Mouse (Mus musculus): ENCODE measurements at regions not wholly inside any gene's neighbourhood (a gene's known extent, or its start where the extent isn't known, plus 50 kb on each side); places are given as distances from the start of the nearest gene placed in this dataset.
"Not testable (repeated sequence)": the region's sequence is repeated elsewhere in the genome, so short reads cannot be mapped to it uniquely, and the experiment has no call there.

DNA sequence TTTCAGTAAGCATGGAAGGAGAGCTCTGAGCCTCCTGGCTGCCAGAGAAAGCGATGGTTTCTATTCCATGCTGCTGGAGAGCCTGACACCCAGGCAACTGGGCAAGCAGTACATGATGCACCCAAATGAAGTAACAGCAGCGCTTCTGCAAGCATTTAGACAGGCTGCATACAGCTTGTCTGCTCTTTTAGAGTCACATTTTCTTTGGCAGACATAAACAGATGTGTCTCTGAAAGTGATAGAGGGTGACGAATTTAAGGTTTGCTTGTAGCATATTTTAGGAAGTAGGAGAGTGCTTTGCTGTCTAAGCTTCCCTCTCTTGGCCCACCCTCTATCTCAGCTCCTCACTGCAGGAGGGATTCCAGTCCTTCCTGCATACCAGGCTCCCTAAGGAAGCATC is 384.0 kb upstream of the Klhl29 start:
- no peak for DNase-seq

DNA sequence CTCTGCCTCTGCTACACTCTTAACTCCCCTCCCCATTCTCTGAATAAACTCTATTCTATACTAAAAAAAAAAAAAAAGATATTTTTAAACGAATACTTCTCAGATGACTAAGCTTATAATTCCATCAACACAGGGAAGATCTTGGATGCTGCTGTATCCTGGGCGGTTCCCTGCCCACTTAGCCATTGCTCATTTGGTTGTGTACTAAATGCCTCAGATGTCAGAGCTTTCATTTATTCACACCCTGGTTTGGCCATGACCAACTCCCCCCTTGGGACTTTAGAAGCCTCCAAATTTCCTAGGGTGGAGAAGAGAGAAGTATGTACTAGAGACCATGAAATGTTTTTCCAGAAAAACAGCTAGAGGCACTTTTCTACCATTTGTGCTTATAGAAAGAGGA is 382.3 kb upstream of the Klhl29 start:
- DNase-seq: no peak

DNA sequence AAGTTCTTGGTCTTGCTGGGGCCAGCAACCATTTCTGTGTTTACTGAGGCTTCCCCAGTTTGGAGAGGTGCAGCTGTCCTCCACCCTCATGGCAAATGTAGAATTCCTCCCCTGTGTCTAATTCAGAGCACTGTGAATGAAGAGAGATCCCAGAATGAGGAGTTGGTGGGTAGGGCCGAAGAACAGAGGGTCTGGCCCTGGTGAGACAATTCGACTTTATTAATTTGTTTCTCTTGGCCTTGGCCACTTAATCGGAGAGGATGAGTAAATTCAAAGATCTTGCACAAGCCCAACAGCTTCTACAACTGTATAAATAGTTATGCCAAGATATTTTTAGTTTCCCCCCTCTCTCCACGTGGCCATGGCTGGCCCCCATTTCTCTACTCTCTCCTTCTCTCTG is 381.9 kb upstream of the Klhl29 start:
- DNase-seq: no peak

DNA sequence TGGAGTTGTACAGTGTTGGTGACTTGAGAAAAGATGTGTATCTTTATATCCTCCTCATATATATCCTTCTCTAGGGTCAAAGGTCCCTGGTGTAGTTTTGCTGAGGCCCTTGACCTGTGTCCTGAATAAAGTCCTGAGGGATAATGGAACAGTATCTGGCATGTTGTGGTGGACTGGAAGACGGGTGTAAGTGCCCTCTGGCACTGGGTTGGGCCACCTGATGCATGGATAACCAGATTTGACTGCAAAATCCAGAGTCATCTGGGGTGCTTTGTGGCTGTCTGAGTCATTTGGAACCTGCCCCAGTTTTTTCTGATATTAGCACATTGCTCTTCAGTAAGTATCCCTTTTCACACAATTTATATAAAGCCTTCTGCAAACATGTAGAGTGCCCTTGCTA is 378.3 kb upstream of the Klhl29 start:
- no peak for DNase-seq

DNA sequence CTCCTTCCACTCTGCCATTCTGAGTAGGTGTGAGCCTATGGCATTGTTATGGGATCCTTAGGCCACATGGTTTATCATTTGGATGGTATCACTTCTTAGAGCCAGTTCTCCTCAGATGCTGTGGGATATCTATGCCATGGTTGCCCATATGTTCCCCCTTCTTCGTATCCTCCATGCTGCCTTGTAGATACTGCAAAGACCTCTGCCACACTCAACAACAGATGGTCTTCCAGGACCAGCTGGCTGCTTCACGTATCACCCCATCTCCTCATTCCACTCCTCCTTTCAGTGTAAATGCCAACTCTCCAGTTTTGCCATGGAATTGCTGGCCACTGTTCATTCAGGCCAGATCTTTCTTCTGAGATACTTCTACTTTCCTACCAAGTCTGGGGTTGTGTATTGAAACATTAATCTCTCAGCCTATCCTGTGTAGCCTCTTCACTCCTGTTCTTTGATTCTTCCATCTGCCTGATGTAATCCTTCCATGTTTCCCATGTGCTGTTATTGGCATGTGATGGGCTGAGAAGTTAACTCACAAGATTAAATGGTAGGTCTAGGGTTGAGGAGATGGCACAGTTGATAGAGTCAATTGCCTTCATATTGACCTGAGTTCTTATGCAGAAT is 368.7 kb upstream of the Klhl29 start:
- no peak for DNase-seq

DNA sequence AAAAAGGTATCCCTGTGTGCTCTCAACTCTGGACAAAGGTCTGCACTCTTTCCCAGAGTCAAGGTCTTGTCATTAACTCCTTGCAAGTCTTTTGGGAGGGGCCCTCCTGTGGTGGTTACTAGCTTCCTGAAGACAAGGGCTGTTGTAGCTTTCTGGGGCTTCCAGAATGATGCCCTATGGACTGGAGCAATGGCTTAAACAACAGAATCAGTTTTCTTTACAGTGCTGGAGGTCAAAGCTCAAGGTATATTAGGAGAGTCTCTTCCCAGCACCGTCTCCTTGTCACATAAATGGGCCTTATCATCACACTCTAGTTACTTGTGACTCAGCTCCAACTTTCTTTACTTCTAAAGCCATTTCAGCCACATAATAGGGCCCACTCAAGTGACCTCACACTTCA is 360.6 kb upstream of the Klhl29 start:
- no peak for DNase-seq

DNA sequence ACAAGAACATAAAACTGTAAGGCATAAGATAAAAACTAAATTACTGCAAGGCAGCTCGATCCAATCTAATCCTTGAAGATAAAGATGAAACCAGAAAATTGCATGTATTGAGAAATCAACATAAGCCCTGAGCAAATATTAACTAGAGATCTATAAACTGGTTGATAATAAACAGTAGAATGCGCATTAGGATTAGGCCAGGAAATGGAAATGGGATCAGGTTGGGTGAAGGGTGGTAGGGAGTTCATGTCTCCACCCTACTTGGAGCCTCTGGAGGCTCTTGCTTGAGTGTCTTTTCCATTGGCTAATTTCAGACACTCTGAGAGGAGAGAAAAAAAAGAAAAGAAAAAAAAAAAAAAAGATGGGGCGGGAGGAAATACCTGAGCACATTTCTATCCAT is 359.4 kb upstream of the Klhl29 start:
- DNase-seq: no peak

DNA sequence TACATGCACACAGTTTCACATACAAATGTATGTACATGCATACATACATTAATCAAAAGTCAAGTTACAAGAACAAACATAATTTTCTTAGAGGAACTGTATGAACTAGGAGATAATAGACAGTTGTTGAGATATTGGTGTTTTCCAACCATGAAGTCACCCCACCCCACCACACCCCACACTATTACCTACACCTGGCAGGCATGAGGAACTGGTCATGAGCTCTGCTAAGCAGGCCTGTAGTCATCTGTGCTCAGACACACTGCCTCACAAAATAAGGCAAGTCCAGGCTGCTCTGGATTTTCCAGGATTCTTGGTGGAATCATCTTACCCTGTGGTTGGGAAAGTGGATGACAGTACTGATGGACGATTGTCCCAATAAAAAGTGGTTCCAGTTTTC is 347.6 kb upstream of the Klhl29 start:
- DNase-seq: no peak

DNA sequence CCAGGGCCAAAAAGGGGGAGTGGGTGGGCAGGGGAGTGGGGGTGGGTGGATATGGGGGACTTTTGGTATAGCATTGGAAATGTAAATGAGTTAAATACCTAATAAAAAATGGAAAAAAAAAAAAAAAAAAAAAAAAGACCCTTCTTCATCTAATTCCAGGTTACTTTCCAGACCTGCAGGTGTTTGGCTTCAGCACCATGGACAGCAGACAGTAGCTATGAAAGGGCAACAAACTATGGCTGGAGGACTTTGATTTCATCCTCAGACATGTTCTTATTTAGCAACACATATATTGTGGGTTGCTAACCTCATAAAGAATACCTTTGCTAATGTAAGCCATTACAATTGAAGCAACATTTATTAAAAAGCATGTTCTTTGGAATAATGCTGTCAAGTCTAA is 342.0 kb upstream of the Klhl29 start:
- not testable (repeated sequence) for DNase-seq

DNA sequence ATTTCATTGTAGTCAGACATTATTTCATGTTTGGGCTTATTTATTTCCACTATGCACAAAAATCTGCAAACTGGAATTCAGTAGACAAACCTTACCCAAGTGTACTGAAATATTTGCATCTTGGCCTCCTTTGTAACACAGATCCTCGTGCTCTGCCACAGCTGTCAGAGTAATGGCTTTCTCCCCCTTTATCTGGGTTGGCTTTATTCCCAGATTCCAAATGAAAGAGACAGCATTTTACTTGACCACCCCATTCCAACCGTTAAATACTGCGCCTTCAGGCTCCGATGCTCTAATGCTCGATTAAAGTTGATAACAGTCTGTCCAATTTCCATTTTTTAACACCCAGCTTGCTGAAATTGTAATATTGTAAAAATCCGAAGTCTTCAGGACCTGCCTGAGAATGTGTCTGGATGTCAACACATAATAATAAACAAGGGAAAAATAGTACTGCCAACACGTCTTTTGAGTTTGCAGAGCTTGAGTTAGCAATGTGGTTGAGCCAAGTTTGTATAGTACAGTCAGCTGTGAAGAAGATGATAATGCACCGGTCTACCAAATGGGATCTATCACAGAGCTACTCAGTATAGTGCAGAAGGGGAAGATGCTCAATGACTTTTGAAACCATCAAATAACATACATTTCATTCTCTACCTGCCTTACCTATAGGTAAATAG is 323.4 kb upstream of the Klhl29 start:
- no peak for DNase-seq

DNA sequence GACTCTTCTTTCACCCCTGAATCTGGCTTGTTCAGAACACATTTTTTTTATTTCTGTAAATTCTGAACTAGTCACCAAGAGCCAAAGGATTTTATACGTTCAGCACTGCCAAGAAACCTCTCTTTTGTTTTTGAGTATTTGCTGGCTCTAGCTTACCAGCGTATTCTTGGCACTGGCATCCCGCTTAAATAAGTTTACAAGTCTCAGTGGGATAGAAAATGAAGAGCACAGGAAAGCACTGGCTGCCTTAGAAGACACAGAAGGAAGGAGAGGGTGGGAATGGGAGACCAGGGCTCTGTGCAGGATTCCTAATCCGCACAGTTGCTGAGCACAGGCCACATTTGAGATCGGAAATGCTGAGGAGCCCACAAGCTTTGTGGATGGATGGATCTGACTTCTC is 306.7 kb upstream of the Klhl29 start:
- DNase-seq: no peak

DNA sequence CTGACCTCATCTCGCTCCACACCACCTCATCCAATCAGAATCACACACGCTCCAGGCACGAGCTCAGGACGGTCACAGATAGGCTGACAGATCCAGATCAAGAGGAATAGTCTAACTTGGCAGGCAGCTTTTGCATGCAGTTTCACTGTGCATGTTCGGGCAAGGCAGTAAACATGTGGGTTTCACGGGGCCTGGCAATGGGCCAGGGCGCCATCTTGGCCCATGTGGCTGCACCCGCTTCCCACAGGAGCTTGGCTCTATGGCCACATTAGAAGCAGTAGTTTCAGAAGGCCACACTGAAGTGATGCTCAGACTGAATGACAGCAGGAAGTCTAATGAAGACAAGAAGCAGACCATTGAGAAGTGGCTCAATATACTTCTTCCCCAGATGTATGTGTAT is 302.6 kb upstream of the Klhl29 start:
- DNase-seq: not testable (repeated sequence)

DNA sequence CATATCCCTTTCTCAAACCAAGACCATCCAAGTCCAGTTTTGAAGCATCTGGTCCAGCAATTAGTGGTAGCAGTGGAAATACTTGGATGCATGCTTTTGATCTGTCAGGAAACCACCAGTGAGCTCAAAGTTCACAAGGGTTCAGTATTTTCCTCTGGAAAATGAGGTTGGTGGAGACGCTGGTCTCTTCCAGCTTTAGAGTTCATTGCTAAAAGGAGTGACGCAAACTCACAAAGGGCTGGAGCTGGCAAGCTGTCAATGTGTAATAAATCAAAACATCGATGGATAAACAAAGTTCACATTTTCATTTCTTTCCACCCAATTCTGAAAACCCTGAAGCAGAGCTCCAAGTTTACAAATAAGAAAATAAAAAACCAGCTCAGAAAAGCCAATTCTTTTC is 293.0 kb upstream of the Klhl29 start:
- DNase-seq: no peak

DNA sequence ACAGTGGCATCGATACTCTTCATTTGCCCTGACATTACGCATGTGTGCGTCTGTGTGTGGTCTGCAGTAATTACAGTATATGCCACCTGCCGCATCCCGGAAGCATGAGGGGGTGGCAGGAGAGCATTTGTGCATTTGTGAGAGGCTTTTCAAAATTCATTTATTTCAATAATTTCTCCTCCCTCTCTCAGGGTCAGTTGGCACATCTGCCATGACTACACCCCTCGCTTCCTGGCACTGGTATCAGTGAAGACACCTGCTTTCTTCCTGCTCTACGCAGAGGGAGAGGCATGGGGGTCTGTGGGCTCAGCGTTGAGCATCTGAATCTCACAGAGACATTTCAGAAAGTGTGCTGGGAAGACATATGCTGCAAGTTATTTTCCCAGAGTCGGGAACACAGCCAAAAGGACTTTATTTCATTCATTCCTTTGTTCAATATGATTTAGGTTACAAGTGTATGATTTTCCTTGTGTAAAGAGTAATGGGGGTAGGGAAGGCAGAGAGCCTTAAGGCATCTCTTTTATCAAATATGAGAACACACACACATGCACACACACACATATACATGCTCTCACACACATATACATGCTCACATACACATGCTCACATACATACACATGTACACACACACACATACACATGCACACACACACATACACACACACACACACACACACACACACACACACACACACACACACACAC is 262.2 kb upstream of the Klhl29 start:
- DNase-seq: no peak

DNA sequence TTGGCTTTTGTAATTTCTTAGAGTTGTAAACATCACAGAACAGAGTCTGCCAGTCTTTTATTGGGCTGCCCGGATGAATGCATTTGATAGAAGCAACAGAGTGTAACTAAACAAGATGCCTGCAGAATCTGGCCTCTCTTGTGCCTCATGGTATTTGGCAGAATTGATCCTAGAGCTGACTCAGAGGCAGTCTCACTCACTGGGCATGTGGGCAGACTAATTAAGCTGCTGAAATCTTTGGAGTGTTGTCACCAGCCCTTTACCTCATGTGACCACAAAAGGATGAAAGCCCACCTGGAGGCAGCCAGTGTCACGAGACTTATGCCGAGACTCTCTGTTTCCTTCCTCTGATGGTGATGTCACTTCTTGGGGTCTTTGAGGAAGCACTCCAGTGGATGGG is 258.5 kb upstream of the Klhl29 start:
- DNase-seq: no peak

DNA sequence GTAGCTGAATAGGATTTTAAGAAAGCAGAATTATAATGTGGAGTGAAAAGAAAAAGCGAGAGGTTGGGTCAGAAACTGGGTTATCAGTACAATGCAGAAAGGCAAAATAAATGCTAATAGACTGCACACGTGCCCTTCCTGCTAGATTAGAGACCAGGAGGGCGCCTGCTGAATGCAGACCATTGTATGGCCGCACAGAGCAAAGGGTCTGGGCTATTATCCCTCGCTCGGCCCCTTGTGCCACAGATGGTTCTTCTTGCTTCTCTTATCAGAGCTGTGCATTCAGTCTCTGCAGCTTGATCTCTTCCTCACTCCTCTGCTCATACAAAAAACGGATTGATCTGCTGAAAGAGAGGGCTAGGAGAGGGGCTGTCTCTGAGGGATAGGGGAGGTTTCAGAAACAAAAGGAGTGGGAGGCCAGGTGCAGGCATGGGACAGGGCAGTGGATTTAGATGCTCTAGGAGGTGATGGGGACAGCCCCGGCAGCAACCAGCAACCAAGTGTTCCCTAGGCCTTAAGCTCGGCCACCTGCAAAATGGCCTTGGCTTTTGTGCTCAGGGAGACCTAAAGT is 225.7 kb upstream of the Klhl29 start:
- no peak for DNase-seq

DNA sequence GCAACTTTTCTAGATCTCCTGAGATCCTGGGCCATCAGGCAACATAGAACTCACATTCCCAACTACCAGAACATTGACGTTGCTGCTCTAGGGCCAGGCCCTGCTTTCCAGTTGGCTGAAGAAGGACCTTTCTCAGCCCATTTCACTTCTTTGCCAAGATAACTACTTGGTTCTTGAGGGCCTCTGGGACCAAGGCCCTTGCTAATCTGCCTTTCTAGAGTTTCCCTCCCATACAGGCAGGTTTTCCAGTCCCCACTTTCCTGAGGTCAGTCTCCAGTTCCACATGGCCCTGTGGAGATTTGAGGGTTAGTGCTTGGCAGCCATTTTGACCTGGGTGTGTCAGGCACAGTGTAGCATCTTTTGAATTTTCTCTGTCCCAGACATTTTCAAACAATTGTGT is 223.9 kb upstream of the Klhl29 start:
- DNase-seq: no peak

DNA sequence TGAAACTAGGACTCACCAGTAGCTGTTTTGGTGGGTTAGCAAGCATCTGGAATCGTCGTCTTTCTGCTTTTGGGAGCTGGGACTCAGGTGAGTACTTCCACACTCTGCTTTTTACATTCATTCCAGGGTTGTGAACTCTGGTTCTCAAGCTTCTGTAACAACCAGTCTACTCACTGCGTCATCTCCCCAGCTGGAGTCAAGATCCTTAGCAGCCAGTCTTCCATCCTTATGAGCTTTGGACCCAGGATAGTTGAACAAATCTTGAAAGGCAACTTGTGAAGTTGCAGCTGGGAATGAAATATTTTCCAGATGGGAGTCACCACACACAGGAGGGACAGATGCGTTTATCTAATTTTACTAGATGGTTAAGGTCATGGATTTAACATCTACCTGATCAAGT is 223.5 kb upstream of the Klhl29 start:
- DNase-seq: no peak

DNA sequence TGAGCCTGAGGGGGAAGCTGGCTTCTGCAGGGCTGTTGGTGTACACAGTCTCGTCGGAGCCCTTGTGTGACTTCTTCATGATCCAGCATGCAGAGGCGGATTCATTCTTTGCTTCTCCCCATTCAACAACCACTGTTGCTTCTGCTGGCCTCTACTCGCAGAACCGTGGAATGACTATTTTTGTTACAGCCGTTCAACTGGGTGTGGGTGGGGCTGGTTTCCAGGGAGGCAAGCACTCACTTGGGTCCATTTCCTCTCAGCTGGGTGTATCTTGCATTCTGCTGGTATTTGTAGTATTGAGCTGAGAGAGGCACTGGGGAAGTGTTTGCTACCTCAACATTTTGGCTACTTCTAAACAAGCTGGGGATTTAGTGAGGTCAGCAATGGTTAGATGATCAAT is 197.3 kb upstream of the Klhl29 start:
- no peak for DNase-seq

DNA sequence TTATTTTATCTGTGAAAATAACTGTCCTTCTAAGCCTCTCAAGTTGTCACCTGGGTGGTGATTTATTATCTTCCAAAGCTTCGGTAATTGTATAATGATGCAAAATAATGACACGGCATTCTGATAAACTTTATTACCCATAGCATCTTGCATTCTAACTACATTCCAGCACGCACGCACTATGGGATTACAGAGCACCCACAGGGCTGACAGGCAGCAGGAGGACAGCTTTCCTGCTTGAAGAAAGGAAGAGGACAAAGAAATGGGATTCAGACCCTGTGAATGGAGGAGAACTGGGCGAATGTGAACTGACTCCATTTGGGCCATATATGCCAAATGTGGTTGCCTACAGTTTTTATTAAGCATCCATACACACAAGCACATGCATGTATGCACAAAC is 193.5 kb upstream of the Klhl29 start:
- DNase-seq: no peak

DNA sequence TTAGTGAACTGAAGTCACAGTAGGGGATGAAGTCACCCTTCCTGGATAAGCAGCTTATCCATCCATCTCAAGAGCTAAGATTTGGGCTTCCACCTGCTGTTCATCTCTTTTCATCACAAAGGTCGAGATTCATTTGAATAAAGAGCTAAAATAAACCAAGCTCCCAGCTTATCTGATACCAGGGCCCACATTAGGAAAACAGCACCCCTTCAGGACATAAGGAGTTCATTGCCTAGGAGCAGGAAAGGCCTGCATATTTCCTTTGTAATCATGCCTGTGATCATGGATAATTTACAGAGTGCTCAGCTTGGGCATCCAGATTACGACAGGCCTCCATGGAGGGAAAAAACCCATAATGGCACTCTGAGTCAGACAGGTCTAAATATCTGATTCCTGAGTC is 190.7 kb upstream of the Klhl29 start:
- no peak for DNase-seq

DNA sequence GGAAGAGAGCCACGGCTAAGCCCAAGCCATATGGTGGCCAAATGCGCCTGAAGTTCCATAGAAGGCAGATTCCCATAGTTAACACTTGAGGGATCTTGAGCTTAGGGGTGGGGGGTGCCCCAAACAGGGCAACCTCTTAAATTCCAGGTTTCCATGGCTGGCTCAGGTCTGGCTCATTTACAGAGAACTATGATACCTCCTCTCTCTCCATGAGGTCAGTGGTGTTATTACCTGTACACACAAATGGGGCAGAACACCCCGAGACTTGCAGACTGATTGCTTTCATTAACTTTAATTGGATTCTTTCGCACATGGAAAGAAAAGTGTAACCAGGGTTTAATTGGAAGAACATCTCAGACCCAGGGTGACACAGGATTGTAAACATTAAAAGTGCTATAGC is 177.1 kb upstream of the Klhl29 start:
- no peak for DNase-seq

DNA sequence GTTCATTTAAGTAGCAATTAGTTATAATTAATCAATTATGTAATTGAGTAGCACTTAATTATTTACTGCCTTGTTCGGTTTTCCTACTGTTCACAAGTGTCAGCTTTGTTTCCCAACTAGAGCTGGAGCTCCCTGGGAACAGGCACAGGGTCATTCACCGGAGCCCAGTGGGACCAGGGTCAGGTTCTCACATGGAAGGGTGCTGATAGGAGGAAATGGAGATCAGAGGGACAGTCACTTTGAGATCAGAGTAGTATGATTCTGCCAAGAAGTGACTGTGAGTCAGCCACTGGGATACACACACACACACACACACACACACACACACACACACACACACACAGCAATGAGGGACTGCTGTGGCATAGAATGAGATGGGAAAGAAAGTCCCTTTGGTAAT is 176.4 kb upstream of the Klhl29 start:
- DNase-seq: no peak

DNA sequence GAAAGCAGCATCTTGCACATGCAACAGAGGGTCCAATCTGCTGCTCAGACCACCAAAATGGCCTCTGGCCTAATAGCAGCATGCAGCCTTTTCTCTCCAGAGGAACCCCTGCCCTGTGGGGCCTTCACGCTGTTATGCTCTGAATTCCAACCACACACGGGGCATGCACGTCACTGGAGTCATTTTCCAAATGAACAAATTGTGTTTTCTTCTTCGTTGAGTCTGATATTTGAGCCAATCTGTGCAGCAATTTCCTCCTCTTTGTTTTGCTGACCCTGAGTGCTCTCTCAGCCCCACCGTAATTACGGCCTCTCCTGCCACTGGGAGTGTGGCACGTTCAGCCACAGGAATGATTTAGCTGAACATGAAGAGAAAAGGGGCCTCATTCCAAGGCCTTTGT is 174.3 kb upstream of the Klhl29 start:
- no peak for DNase-seq
